Mouse (Mus musculus) urinary bladder, adult 18-20 months (tissue): ENCODE measurements at regions not wholly inside any gene's neighbourhood (a gene's known extent, or its start where the extent isn't known, plus 50 kb on each side); places are given as distances from the start of the nearest gene placed in this dataset.
A peak's percentile ranks its signal among the peaks of the same experiment; 100 is the strongest.
"Not testable (repeated sequence)": the region's sequence is repeated elsewhere in the genome, so short reads cannot be mapped to it uniquely, and the experiment has no call there.

Experiments used
- DNase-seq, 2 experiments: peaks; one replicate each; pipeline ENCODE4 v3.0.0; 2022; ENCODE audit warnings: low spot score in 2 of 2, mixed read lengths in 2 of 2

DNA sequence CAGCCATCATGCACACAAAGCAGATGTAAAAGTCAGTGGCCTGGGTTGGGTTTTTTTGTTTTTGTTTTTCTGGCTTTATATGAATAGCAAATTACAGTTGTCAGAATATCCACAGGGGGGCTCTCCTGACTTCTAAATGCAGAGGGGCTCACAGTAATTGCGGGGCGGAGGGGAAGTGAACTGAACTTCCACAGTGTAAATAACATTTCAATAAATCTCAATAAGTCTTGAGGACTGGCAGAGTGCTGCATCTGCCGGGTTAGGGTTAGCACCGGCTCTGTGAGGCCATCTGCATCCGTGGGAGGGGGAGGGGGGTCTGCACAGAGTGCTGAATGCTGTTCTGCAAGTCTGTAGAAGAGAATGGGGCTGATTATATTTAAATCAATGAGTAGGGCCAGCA is 50.3 kb upstream of the Arl4c start:
- no peak for DNase-seq

DNA sequence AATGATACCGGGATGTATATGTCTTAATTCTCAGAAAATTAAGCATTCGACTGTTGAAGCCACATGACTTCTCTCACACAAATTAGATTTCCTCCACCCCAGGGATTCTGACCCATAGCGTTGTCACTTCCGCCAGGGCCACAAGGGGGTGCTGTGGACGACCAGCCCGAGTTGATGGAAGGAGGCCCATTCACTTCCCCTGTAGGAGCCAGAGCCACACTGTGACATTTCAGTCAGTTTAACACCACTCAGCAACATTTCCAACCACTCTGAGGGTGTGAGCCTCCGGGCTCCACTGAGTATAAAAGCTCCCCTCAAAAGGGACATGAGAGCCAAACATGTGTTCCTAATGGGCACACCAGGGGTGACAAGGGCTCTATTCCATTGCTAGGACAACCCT is 54.6 kb upstream of the Arl4c start:
- DNase-seq, result peak in 1 of 2 experiments; percentile 11

DNA sequence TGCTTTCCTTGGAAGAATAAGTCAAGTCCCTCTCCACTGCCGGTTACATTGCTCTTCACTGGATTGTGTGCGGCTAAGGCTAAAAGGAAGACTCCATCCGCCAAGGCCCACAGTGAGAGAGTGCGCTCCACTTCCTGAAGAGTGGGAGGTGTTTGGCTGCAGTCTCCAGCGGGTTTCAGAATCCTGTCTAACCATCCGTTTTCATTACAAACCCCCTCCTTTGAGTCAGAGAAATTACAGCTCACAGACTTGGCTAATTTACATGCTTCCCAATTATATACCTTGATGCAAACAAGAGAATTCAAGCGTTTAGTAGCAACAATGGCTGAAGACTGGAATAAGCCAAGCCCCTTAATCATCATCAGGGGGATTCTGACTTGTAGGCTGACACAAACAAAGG is 55.1 kb upstream of the Arl4c start:
- no peak for DNase-seq

DNA sequence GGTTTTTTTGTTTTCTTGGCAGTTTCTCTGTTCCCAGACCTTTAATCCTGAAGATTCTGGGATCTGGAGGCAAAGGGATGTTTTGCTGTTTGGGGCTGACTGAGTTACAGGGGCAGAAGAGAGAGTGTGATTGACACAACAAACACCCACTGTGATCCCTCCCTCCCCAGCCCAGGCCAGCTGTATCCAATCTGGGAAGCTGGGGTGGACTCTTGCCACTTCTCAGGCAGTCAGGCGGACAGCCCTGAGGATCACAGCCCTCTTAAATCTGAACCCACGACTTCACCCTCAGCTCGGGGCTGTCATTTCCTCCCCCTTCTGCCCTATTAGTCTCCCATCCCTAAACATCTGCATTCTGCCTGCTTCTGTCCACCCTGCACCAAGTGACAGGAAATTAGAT is 55.7 kb upstream of the Arl4c start:
- DNase-seq, result no peak

DNA sequence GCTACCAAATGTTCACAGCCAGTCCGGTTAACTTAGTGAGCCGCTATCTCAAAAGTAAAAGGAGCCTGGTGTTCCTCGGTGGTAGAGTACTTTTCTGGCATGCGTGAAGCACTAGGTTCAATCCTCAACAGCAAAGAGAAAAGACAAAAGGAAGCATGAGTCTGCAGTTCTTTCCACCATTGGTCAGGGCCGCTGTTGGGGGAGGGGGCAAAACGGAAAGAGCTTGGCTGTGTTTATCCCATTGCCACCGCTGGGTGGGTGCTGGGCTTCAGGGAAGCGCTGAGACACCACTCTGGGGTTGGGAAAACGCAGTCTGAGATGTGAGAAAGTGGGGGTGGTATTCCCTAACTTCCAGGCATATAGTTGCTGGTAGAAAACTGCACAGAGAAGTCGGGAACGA is 58.6 kb upstream of the Arl4c start:
- DNase-seq, result no peak

DNA sequence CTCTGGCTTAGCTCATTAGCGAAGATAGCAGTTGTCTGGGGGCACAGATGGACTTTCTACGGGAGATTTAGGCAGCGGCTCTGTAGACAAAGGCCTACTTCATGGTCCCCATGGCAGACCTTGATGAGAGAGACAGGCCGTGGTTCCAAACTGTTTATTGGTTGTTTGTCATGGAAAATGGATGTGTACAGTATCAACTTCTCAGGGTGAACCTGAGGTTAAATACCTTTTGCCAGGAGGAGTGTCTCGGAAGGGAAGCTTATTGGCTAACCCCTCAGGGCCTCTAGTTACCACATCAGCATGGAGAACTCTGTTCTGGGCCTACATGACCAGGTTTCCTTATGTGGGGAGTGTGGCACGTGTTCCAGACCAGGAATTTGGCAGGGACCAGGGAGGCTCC is 59.1 kb upstream of the Arl4c start:
- DNase-seq, result no peak

DNA sequence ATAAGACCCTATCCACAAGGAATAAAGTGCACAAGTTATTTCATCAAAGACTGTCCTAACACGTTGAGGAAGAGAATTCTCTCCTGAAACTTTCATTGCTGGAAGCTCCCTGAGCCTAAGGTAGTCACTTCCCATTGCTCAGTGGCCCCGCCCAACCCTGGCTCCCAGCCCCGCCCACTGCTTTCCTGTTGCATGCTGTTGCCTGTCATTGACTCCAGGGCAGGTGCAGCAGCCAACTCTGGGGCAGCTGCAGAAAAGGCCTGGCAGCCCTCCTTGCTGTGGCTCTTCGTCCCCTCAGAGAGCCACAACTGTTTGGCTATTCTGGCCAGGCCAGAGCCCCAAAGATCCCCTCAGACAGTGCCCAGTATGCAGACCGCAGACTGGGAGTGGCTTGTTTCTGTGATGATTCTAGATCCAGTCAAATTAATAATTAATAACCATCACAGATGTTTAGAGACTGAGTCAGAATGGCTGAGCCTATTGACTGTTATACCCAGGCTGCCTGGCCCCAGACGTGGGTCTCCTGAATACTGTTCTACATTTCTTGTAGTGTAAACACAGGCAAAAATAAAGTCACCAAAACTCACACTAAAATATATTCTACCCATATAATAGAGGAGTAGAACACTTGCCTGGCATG is 61.8 kb upstream of the Arl4c start:
- no peak for DNase-seq

DNA sequence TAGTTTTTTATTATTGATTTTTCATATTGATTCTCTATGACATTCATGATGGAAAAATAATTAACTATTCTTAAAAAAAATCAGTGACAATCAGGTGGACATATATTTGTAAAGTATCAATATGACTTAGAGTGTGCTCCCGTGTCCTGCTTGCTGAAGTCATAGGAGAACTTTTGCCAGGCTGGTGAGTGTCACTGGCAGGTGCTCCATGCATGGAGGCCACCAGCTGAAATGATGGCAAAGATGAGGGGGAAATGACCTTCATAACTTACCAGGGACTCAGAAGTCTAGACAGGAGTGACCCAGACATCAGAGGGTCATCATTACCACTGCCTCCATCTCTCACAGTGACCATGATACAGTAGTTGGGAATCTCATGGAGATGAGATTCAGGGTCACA is 62.5 kb upstream of the Arl4c start:
- DNase-seq, result no peak

DNA sequence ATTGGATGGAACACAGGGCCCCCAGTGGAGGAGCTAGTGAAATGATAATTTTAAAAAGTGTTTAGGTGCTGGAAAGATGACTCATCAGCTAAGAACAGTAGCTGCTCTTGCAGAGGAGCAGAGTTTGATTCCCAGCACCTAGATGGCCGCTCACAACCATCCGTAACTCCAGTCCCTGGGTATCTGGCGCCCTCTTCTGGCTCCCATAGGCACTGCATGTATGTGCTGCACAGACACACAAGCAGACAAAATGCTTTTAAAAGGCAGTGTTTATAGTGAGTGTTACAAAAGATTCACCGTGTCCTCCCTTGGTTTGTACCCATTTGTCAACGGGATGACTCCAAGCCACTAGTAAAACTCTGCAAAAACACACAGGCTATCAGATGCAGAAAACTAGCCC is 75.0 kb upstream of the Arl4c start:
- DNase-seq, result no peak

DNA sequence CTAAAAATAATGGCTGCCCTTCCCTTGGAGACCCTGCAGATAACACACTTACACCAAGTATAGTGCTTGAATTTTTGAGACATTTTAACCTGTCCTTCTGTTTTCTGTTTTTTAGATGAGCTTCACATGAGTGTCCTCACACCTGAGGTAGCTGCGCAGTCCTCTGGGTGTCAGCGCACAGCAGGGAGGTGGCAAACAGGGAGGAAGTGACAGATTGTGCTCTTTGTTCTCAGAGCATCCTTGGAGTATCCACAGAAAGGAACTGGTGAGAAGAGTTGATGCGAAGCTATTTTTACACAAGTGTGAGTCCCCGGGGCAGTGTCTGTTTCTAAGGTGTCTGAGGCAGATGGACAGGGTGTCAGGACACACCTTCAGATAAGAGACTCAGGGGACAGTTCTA is 78.2 kb upstream of the Arl4c start:
- no peak for DNase-seq

DNA sequence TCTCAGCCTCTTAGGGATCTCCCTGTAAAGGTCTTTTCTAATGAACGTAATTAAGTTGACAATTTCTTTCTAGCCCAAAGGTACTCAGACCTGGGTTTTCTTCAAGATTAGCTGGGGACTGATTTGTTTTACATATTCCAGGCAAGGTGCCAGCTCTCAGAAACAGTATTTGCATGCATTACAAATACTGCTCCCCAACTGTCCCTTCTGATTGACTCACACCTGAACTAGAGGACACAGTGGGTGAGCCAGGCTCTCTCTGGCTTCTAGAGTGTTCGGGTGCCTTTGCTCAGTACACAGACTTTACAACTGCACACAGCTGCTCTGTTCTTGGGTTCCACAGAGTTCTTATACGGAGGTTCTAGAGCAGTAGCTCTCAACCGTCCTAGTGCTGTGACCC is 81.1 kb upstream of the Arl4c start:
- DNase-seq, result no peak

DNA sequence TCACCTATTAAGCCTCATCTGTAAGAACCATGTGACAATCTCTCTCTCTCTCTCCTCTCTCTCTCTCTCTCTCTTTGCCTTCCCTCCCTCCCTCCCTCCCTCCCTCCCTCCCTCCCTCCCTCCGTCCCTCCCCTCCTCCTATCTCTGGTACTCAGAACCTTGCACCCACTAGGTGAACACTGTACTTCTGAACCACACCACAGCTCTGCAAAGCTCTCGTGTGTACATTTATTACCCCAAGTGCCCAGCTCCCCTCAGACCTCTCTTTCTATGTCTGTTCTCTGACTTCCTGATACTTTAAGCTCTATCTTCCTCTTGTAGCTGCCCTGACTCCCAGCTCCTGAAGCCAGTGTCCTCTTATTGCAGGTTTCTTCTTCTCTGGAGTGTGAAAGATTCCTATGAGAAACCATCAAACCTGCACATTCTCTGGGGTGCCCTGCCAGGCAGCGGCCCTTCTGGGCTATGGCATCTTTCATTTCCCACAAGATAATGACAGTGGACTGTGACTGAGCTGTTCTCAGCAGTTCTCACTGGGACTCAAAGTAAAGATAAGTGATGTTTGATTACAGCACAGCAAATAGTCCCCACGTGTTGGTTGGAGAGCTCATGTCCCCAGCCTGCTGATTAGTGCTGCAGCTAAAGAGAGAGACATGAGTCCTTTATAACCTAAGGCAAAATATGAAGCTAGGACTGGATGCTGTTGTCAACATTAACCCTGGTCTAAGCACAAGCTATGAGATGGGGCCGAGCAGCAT is 83.0 kb upstream of the Arl4c start:
- no peak for DNase-seq

DNA sequence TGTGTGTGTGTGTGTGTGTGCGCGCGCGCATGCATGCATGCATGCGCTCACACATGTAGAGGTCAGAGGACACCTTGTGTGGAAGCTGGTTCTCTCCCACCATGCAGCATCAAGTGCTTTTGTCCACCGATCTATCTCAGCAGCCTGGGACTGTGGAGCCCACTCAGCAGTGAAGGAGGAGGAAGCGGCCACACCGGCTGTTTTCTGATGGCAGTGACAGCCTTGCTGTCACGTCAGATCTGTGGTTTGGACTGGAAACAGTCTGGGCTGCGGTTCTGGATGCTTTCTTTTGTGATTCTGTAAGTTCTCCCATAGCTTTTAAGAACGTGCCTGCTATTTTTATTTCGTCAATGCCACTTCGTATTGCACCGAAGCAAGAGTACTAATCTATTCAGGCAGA is 84.0 kb upstream of the Arl4c start:
- no peak for DNase-seq

DNA sequence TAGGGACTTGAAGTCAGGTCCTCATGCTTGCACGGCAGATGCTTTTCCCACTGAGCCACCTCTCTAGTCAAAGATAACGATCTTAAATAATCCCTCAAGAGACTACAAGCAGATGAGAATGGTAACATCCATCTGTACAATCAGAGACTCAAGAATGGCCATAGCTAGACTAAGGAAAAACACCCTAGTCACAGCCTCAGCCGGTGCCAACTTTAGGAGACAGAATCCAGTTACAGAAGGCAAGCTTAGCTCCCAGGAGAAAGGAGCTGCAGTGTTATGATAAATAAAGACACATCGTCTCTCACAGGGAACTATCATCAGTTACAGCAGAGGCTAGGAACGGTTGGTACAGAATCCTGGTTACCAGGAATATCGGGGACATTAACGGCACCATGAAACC is 88.7 kb upstream of the Arl4c start:
- DNase-seq, result no peak

DNA sequence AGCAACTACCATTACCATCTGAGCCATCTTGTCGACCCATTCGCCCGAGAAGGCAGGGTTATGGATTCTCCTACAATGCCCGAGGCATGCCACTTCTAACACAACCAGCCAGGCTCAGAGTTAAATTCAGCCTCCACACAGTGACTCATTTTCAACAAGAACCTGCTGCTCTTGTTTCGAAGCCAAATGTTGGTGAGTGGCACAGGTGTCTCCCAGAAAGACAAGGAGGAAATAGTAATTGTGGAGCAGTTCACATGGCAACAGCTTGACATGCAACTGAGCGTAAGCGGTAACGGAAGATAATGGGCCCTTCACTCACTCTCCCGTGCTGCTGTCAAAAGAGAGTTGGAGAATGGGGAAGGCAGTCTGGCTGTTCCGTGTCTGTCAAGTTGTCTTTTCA is 92.9 kb upstream of the Arl4c start:
- peak; percentile 12 for DNase-seq

DNA sequence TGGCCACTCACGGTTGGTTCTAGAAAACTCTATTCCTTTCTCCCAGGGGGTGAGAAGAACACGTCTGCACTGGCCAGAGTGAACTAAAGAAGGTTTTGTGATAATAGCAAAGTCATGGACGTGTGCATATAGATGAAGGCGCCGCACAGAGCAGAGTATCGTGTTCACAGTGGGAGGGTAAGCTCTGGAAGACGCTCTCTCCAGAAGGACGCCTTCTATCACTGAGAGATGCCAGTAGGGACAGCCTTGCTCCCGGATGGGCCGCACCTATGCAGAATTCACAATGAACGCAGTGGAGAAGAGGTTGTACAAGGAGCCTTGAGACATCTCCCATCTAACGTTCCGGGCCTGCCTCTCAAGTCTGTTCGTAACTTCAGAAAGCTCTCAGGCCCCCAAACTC is 96.5 kb upstream of the Arl4c start:
- DNase-seq, result no peak

DNA sequence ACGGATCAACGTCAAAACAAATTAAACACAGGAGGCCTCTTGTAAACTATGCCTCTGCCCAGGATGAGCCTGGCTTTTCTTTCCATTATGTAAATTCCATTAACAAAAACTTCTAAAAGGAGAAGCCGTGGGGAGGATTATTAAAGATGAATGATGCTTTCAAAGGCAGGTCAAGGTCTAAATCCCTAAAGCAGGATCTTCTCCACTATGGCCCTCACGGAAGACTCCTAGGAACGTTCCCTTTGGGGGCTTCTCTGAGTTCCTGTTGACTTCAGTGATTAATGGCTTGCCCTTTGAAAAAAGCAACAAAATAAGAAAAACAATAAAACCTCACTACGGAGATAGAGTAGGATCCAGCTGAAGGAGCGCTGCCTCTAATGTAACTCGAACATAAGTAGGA is 96.9 kb upstream of the Arl4c start:
- DNase-seq, result no peak

DNA sequence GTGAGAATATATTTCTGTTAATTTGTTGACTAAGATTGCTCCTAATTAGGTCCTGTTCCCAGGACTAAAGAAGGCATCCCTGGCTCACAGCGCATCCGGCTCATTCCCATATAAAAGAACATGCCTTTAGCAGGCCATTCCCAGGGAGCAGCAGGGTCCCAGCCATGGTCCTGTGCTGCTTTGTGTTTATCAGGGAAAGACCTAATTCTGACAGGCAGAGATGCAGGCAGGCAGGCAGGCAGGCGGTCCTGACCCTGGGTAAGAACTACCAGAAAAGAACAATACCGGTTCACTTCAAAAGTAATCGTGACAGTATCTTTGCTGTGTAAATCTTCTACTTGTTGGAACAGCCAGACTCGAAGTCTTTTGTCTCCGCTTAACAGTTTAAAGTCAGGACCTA is 97.3 kb upstream of the Arl4c start:
- DNase-seq, result no peak

DNA sequence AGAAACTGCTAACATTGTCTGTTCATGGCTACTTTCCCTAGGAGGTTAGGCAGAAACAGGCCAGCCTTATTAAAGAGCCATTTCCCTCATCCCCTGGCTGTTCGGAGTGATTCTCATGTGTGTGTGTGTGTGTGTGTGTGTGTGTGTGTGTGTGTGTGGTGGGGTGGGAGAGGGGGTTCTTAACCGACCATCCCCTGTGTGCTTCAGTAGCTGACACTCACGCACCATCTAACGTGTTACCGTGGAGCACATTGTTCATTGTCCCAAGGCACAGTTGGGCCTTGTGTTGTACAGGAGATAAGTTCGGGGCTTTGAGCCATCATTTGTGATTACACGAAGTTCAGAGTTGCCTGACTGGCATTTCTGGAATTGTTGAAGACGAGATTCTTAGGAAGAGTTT is 97.8 kb upstream of the Arl4c start:
- DNase-seq, result no peak

DNA sequence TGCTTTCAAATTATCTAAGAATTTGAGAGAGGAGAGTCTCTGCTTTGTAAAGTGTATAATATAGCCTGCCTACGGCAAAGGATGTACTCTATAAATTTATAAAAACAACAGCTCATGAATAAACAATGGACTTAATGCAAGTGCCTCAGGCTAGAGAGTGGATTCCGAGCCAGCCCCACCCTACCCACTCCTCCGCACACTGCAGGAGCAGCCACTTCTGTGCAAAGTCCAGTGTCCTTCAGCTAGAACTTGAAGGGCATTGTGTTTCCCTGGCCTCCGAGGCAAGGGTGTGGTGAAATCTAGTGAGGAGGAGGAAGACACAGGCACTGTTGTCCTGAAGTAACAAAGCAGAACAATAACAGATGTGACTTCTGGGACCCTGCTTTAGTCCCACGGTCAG is 98.4 kb upstream of the Arl4c start:
- DNase-seq, result no peak

DNA sequence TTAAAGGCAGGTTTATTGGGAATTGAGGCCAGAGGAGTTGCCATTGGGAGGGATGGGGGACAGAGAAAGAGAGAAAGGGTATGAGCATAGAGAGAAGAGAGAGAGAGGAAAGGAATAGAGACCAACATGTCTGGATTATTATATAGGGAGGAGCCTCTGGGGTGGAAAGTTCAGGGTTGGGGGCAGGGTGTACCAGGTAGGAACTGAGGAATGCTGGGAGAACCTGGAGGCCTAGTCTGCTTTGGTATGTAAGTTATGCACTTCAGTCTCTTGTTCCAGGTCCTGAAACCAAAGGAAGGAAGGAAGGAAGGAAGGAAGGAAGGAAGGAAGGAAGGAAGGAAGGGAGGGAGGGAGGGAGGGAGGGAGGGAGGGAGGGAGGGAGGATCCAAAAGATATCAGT is 99.1 kb upstream of the Arl4c start:
- DNase-seq, result not testable (repeated sequence)

DNA sequence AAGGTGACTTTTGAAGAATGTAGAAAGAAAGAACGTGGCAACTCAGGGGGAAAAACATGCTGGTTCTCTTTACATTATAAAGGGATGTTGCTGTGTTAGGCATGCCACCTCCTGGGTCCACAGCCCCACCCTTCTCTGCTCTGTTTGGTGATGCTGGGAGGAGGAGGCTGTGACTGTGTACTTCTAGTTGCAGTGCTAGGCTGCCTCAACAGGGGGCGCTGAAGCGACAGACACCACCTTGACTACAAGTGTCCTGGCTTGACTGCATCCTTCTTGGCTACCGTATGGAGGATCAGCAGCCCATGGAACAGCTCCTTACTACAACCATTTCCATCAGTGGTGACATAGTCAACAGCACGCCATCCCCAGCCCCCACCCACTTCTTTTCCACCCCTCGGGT is 104.9 kb upstream of the Arl4c start:
- DNase-seq, result no peak

DNA sequence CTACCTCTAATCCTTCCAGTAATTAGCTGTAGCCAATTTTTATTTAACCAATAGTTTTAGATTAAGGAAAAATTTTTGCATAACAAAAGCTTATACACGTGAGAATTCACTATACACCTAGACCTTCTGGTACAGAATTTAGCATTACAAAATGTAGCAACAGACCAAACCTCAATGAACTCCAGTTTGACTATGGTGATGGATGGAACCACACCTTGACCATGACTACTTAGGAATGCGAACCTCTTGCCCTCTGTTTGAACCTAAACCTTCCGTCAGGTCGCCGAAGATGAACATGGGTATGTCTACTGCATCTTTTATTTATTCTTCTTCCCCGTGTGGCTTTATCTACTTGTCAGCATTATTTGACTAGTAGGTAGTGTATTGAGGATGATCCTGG is 105.9 kb upstream of the Arl4c start:
- DNase-seq, result no peak

DNA sequence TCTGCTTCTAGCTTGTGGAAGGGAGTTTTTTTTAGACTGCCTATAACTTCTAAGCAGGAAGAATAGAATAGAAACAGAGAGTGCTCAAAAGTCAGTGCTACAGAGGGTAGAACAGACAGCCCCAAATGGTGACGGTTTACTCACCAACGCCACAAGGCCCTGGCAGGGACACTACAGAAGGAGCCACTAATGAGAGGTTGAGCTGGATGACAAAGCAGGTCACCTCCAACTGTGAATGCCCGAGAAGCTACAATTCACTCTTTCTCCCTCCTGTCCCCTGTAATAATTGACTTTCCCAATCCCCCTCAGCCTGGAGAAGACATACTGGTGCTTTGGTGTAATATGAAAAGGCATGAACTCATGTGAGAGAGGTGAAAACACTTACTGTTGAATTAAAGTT is 106.5 kb upstream of the Arl4c start:
- DNase-seq, result no peak
